Mouse (Mus musculus) embryonic fibroblast, embryonic 13.5 days (primary cell): Measurements from ENCODE around the gene Casp9. TPM values are rescaled to one million over a fixed set of nuclear protein-coding genes. Genes with fewer than 3 reads are reported as not detected.
A peak's percentile ranks its signal among the peaks of the same experiment; 100 is the strongest.

ENCODE experiments used
- H3K27ac ChIP-seq: 2 replicates; pipeline ENCODE4 v1.5.1; 2012; ENCODE audit warnings: low read length, control low read depth, inconsistent platforms; ENCODE audit not compliant: insufficient read depth
- H3K4me1 ChIP-seq: 2 replicates; pipeline ENCODE4 v1.6.1; 2011; ENCODE audit warnings: low read length; ENCODE audit not compliant: control insufficient read depth, insufficient read depth
- H3K4me3 ChIP-seq: 2 replicates; pipeline ENCODE4 v1.5.1; 2011; ENCODE audit warnings: mild to moderate bottlenecking, control low read depth, low read length; ENCODE audit not compliant: insufficient read depth
- CTCF ChIP-seq: IDR thresholded peaks from 2 replicates; pipeline ENCODE4 v1.5.1; 2011; ENCODE audit warnings: mild to moderate bottlenecking, control low read depth, low read length, moderate library complexity, borderline replicate concordance; ENCODE audit not compliant: insufficient read depth
- POLR2A ChIP-seq: IDR thresholded peaks from 2 replicates; pipeline ENCODE4 v1.6.1; 2011; ENCODE audit warnings: low read depth, mild to moderate bottlenecking, control low read depth, low read length, moderate library complexity
- polyA plus RNA-seq: library from polyadenylated mRNA; stranded (reverse); fragments of >200 nt; gene quantifications from 2 replicates; pipeline ENCODE4 v1.2.4, GENCODE M21; 2011; ENCODE audit warnings: low read depth; ENCODE audit not compliant: missing spikeins, insufficient read length

The Casp9 gene
- polyA plus RNA-seq, 1 experiment, result 13.2 TPM

DNA sequence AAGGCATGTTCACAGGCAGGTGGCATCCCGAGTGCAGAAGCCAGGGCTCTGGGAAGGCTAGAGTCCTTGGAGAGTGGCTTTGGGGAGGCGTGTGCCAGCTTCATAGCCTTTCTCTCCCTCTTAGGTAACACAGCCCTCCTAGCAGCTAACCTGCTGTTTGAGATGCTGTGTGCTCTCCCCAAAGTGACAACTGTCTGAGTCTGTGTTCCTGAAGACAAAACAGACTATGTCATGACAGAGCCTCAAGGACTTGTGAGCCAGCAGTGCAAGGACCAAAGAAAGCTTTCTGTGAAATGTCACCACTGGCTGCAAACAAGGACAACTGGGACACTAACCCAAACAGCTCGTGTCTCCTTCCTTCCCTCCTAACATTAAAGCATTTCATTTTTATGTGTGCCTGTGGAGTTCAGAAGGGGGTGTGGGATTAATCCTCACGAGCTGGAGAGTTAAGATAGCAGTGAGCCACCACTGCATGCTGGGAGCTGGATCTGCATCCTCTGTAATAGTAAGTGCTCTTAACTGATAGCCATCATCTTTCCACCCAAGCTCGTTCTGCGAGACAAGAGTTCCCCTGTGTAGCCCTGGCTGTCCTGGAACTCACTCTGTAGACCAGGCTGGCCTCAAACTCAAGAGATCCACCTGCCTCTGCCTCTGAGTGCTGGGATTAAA lies 34.4 kb upstream of the Casp9 start:
- TF ChIP-seq CTCF (no peak), POLR2A (no peak)
- Histone ChIP-seq H3K4me3 (no peak overlapping the region), H3K27ac (no peak overlapping the region), H3K4me1 (no peaks in the 10 kb centered on the region)

DNA sequence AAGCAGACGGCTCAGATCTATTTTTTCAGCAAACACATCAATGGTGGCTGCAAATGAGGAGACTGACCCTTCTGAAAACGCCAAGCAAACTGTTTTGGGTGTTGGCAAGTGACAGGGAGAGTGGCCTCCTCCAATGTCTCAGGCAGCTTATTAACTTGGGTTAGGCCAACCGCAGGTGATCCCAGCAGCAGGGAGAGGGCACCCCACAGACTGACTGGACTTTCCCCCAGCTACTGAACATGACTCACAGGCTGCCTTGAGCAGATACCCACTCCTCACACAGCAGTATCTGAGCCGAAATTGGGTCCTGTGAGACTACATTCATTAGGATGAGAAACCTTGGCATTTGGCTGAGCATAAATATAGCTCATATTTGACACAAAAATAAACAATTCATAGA lies 32.5 kb upstream of the Casp9 start:
- no peak overlapping the region for H3K27ac ChIP-seq
- no peak overlapping the region for H3K4me3 ChIP-seq
- TF ChIP-seq POLR2A, result no peak
- TF ChIP-seq CTCF, result no peak
- H3K4me1 ChIP-seq, result no peaks in the 10 kb centered on the region

DNA sequence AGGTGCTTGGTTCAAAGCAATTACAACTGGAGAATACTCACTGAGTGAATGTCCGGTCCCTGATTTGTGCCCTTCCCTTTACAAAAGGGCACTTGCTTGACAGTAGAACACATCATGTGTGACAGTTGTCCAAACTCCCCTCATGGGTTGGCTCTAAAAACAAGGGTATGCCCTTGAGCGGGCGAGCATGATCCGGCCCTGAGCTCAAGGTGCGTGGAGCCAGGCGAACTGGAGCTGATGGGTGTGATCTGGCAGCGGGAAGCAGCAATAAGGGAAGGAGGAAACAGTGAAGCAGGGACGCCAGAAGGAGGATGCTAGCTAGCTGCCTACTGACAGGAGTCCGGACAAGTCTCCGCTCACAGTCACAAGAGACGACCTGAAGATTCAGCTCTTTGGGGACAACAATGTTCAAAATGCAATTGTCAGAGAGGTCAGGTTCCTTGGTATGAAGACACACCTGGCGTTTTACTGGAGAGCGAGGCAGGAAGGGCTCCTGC lies 31.3 kb upstream of the Casp9 start:
- H3K4me3 ChIP-seq, result no peak overlapping the region
- TF ChIP-seq CTCF (no peak), POLR2A (no peak)

DNA sequence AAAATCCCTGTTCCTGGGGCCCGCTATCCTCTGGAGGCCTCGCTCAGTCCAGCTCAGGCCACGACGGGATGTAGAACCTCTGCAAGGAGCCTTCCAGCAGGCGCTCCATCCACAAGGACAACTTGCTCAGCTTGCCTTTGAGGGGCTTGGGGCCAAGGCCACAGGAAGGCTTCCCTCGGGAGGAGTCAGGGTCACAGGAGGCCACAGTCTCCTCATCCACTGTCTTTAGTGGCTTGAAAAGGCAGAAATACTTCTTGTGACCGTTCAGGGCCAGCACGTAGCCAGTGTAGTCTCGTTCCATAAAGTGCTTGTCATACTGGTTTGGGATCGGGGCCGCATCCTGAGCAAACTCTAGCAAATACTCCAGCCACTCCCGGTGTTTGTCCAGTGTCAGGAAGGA lies 29.9 kb upstream of the Casp9 start:
- Histone ChIP-seq H3K4me3 (no peak overlapping the region), H3K4me1 (peaks cover 8% of the 10 kb centered on the region; the same call in 1 of the 2 replicates)
- TF ChIP-seq POLR2A, result no peak
- TF ChIP-seq CTCF, result no peak

More for the DNA sequence above, 31.3 kb upstream of the Casp9 start:
- no peak overlapping the region for H3K27ac ChIP-seq
- peaks cover 4% of the 10 kb centered on the region; the same call in 1 of the 2 replicates for H3K4me1 ChIP-seq

DNA sequence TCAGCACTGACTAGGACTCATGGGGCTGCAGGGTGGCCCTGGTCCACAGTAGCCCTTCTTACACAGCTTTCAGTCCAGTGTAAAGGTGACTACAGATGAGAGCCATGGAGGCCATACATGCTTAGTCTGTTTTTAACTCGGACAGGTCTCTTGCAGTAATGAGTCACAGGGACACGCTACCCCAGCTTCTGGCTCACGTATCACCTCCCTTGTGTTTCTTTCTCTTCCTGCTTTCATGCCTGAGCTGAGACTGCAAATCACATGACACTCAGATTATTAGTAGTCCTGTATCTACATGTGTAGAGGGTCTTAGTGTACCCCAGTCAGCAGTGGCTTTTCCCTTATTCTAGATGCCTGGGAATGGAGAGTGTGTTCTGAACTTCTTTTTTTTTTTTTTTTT lies 28.4 kb upstream of the Casp9 start:
- Histone ChIP-seq H3K4me3 (no peak overlapping the region), H3K27ac (no peak overlapping the region), H3K4me1 (peaks cover 8% of the 10 kb centered on the region; the same call in 1 of the 2 replicates)
- TF ChIP-seq CTCF (no peak), POLR2A (no peak)

More for the DNA sequence above, 29.9 kb upstream of the Casp9 start:
- H3K27ac ChIP-seq, result no peak overlapping the region

DNA sequence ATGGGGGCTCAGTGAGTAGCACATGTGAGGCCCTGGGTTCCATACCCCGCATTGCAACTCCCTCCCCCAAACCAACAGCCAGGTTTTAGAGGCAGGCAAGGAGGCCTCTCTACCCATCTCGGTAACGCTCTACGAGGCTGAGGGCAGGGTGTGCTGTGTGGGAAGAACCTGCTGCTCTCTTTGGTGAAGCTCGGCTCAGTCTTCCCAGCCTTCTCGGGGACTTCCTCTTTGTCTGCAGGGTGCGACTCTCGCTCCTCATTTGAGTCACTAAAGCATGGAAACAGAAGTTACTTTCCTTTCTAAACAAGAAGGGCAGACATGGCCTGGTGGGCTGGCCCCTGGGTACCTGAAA lies 27.1 kb upstream of the Casp9 start:
- TF ChIP-seq POLR2A (no peak), CTCF (no peak)
- peaks cover 8% of the 10 kb centered on the region; the same call in 1 of the 2 replicates for H3K4me1 ChIP-seq
- H3K4me3 ChIP-seq, result no peak overlapping the region
- H3K27ac ChIP-seq, result peak overlapping the region; percentile 85

DNA sequence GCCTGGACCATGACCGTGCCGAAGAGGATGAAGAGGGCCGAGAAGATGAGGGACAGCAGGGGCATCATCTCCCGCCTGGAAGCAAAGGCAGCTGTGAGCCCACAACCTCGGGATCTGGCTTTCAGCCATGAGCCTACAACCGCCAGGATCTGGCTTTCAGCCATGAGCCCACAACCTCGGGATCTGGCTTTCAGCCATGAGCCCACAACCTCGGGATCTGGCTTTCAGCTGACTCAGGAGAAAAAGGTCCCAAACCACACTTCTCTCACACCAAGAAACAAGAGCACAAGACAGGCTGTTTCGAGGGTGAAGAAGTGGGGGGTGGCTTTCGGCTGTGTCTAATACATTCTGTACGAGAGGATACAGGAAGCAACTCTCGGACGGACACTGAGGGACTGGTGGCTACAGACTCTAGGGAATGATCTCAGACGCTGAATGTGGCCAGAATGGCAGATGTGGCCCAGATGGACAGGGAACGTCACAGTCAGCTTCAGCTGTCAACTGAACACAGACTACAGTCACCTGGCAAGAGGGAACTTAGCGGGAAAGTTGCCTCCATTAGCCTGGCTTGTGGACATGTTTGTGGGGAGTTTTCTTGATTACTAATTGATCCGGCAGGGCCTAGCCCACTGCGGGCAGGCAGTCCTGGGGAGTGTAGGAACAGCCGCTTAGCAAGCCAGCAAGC lies 26.6 kb upstream of the Casp9 start:
- H3K27ac ChIP-seq, result peak overlapping the region; percentile 85
- TF ChIP-seq POLR2A, result no peak
- no peak for TF ChIP-seq CTCF

DNA sequence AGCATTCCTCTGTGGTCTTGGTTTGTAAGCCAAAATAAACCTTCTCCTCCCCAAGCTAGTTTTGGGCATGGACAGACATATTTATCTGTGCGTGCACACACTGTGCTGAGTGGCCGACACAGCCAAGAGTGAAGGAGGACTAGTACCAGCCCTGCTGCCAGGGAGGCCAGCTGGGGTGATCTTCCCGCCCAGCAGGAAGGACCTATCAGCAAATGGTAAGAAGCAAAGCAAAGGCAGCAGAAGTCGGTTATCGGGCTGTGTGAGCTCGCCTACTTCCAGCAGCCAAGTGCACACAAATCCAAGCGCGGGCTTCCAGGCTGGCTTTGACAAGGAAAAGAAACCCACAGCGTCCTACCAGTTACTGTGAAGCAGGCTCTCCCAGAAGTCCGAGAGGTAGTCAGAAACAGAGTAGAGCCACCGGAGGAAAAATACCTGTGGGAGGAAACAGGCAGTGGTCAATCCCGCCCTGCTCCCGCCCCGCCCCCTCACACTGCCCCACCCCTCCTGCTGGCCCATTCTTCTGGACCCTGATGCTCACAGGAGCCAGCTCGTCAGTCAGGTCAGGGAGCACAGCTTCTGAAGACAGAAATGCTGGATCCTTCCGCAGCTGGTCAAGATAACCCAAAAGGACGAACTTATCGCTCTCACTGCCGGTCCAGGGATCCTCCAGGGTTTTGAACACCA lies 25.9 kb upstream of the Casp9 start:
- peak; percentile 45; the same call in 1 of the 2 replicates for TF ChIP-seq POLR2A
- TF ChIP-seq CTCF, result no peak
- peaks cover 8% of the 10 kb centered on the region; the same call in 1 of the 2 replicates for H3K4me1 ChIP-seq
- peak overlapping the region; percentile 85 for H3K27ac ChIP-seq
- no peak overlapping the region for H3K4me3 ChIP-seq

More for the DNA sequence above, 26.6 kb upstream of the Casp9 start:
- Histone ChIP-seq H3K4me1 (peaks cover 8% of the 10 kb centered on the region; the same call in 1 of the 2 replicates), H3K4me3 (no peak overlapping the region)

DNA sequence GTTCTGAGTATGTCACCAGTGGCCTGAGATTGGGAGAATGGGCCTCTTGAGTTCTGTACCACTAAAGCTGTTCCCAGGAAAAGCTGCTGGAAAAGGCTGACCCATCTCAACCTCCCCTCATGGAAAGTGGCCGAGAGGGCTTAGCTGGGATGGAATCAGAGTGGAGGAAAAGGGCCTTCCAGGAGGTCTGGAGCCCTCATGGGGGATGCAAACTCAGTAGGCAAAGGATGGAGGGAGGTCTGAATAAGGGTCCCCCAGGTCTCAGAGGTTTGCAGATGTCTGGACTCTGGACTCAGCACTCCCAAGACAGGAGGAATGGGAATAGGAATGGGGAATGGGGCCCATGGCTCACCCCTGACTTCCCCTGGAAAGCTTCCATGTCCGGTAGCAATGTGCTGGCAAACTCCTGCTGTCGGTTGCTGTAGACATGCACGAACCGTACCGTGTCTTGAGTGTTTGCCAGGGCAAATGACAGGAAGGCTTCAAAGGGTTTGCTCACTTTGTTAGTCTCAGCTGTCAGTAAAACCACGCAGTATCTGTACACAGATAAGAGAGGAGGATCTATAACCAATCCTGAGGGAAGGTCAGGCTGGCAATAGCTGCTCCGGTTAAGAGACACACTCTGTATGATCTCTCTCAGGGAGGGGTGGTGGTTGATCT lies 23.8 kb upstream of the Casp9 start:
- TF ChIP-seq CTCF (no peak), POLR2A (no peak)
- H3K4me3 ChIP-seq, result no peak overlapping the region
- no peak overlapping the region for H3K27ac ChIP-seq
- H3K4me1 ChIP-seq, result peaks cover 8% of the 10 kb centered on the region; the same call in 1 of the 2 replicates
